18 mouse cellular contexts compared by ENCODE assay signal in genomic region chr10:81510246-81510810, GRCm38 (mm10). TPM values are rescaled to one million over a fixed set of nuclear protein-coding genes. Genes with fewer than 3 reads are reported as not detected.
DNase-seq lines count a peak whose midpoint lies in the region; ATAC-seq lines count a peak whose summit lies in the region.
"Had no signal": no experiment of that assay in that cellular context is flagged by ENCODE, and none has a peak within 500 bp of the region (broad histone marks: within the 10 kb centered on the region; RNA-seq: fewer than 3 reads in every experiment).

No protein-coding gene starts in this region.

- DNase-seq in lung, postnatal 36 days: peak; percentile 64
- no peak for DNase-seq in lung, postnatal 25 days (ENCODE audit: low spot score)
- DNase-seq in natural killer cell, adult 2 months (ENCODE audit: low spot score in 2 of 2): peak; percentile 71 to 84
- DNase-seq in right cerebral cortex, postnatal 10 days (ENCODE audit: low spot score in 2 of 2): no peak
- DNase-seq in testis, postnatal 10 days (ENCODE audit: low spot score): no peak
- DNase-seq: cerebellum, postnatal 36 days; heart, postnatal 4 days; kidney, adult 2 months; kidney, postnatal 14 days; layer of hippocampus, adult 9-11 months; lung, postnatal 10 days; right cerebral cortex, postnatal 4 days had no signal

- ATAC-seq in CD4-positive, CD25-positive, alpha-beta regulatory T cell, adult 4 months: peak; percentile 81
- peak; percentile 68 for ATAC-seq in activated CD4-positive, CD25-positive, alpha-beta regulatory T cell, adult 4 months
- ATAC-seq: forebrain, embryonic 14.5 days; hindbrain, postnatal 0 days; liver, embryonic 12.5 days had no signal

RNA-seq across cellular contexts. Expression of gene S1pr4, which starts 10.4 kb away (rescaled TPM):
- polyA plus RNA-seq in CD4-positive, CD25-positive, alpha-beta regulatory T cell, adult 4 months (2017; shearing (Covaris generic)): 10 to 100 TPM; 53.2 to 76.8 TPM
- polyA plus RNA-seq in activated CD4-positive, CD25-positive, alpha-beta regulatory T cell, adult 4 months (2017; shearing (Covaris generic)): 10 to 100 TPM; 70.0 to 70.7 TPM

RNA-seq across cellular contexts. Expression of gene Gna15, which starts 13.7 kb away (rescaled TPM):
- polyA plus RNA-seq in CD4-positive, CD25-positive, alpha-beta regulatory T cell, adult 4 months (2017; shearing (Covaris generic)): 10 to 100 TPM; 28.5 to 31.9 TPM
- polyA plus RNA-seq in activated CD4-positive, CD25-positive, alpha-beta regulatory T cell, adult 4 months (2017; shearing (Covaris generic)): 10 to 100 TPM; 55.2 to 62.0 TPM

RNA-seq across cellular contexts. Expression of gene Ncln, which starts 14.1 kb away (rescaled TPM):
- 10 to 100 TPM; 41.9 to 63.2 TPM for polyA plus RNA-seq in CD4-positive, CD25-positive, alpha-beta regulatory T cell, adult 4 months (2017; shearing (Covaris generic))
- polyA plus RNA-seq in activated CD4-positive, CD25-positive, alpha-beta regulatory T cell, adult 4 months (2017; shearing (Covaris generic)): 10 to 100 TPM; 33.4 to 41.8 TPM

RNA-seq across cellular contexts. Expression of gene Celf5, which starts 27.8 kb away (rescaled TPM):
- 1 to 10 TPM in 1 of 2 experiments, under 1 TPM in 1; 0.53 to 1.1 TPM for polyA plus RNA-seq in CD4-positive, CD25-positive, alpha-beta regulatory T cell, adult 4 months (2017; shearing (Covaris generic))
- polyA plus RNA-seq in activated CD4-positive, CD25-positive, alpha-beta regulatory T cell, adult 4 months (2017; shearing (Covaris generic)): 1 to 10 TPM in 1 of 2 experiments, under 1 TPM in 1; 0.44 to 1.5 TPM
- polyA plus RNA-seq: erythroblast, embryonic 14.5 days had no signal

RNA-seq across cellular contexts. Expression of gene Gna11, which starts 34.7 kb away (rescaled TPM):
- polyA plus RNA-seq in CD4-positive, CD25-positive, alpha-beta regulatory T cell, adult 4 months (2017; shearing (Covaris generic)): 10 to 100 TPM; 28.5 to 42.5 TPM
- 10 to 100 TPM; 21.7 to 24.5 TPM for polyA plus RNA-seq in activated CD4-positive, CD25-positive, alpha-beta regulatory T cell, adult 4 months (2017; shearing (Covaris generic))

Comparison
In these comparisons a context has a peak if more than half of its experiments do, and no peak if none do; other contexts are left out.
1. DNase-seq: peak in lung, postnatal 36 days (single experiment) and natural killer cell, adult 2 months (2 of 2); none in lung, postnatal 25 days (single experiment), right cerebral cortex, postnatal 10 days (0 of 2) and testis, postnatal 10 days (single experiment).